Mouse (Mus musculus): Measurements from ENCODE around the gene Ghsr.
"Not testable (repeated sequence)": the region's sequence is repeated elsewhere in the genome, so short reads cannot be mapped to it uniquely, and the experiment has no call there.

Ghsr gene

GRCm38 (mm10) chr3:27371276-27371621 lies at the start of gene Ghsr:
Gene Ghsr, plus strand, starts transcription at chr3:27371351.
- DNase-seq, result no peak

- no peak for DNase-seq
Observed at GRCm38 (mm10) chr3:27322591-27322990, 48.6 kb upstream of the Ghsr start.

GRCm38 (mm10) chr3:27323551-27323950 lies 47.6 kb upstream of the Ghsr start:
- no peak for DNase-seq

- DNase-seq, result no peak
Observed at GRCm38 (mm10) chr3:27326633-27327191, 44.4 kb upstream of the Ghsr start.

DNA sequence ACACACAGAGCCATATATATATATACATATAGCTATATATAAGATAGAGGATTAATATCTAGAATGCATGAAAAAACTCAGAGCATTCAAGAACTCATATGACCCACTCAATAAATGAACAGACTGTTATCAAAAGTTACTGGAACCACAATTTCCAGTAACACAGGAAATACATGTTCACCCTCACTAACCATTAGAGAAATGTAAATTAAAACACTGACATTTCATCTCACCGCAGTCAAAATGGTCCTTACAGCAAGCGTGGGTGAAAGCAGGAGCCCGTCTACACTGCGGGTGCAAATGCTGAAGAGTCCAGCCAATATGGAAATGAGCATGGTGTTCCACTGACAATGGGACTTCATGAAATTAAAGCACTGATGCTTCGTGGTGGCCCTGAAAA lies 40.4 kb upstream of the Ghsr start:
- no peak for DNase-seq

DNA sequence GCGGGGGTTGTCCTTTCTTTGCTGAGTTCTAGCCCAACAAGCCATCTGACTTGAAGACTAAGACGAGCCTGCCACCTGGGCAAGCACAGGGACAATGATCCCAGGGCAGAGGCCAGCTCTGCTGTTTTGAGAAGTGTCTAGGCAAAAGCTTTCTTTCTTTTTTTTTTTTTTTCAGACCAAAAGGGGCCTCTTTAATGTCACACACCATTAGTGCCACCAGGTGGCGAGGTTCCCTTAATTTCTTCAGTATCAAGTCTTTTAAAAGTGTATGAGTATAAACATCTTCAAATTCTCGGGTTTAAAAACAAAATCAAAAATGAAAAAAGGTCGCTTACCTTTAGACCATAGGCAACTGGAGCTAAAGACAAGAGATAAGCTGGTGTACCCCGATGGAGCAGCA lies 32.7 kb upstream of the Ghsr start:
- DNase-seq, result peak; percentile 23

- DNase-seq, result no peak
Observed at GRCm38 (mm10) chr3:27338887-27339286, 32.3 kb upstream of the Ghsr start.

GRCm38 (mm10) chr3:27340757-27341156 lies 30.4 kb upstream of the Ghsr start:
- no peak for DNase-seq

DNA sequence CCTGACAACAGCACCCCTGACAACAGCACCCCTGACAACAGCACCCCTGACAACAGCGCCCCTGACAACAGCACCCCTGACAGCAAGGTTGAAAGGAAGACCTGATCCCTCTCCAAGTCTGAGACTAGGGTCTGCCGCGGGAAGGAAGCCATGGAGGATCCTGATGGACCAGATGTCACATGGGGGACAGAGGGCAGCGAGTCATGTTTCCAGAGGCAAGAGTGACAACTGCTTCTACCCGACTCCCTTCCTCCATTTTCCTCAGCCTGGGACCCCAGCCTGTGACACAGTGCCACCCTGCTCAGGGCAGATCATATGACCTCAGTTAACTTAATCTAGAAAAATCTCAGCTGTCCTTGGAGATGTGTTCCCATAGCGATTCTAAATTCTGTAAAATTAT lies 28.7 kb upstream of the Ghsr start:
- DNase-seq, result no peak

DNA sequence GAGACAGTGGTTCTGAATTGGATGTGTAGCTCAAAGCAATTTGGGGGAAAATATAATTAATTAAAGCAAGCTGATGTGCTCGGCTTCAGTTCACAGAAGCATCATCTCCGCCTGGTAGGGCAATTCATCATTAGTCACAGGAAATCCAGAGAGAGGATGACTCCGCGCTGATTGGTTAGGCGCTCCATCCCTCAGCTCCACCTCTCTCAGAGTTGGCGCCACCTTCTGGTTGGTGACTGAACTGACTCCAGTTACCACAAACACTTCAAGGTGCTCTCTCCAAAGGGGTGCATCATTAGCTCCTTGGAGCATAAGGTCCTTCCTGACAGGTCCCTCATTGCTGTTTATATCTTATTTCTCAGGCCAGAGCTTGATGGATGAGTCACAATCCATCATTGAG lies 25.6 kb upstream of the Ghsr start:
- peak; percentile 47 for DNase-seq

- no peak for DNase-seq
Observed at GRCm38 (mm10) chr3:27348462-27348861, 22.7 kb upstream of the Ghsr start.

DNA sequence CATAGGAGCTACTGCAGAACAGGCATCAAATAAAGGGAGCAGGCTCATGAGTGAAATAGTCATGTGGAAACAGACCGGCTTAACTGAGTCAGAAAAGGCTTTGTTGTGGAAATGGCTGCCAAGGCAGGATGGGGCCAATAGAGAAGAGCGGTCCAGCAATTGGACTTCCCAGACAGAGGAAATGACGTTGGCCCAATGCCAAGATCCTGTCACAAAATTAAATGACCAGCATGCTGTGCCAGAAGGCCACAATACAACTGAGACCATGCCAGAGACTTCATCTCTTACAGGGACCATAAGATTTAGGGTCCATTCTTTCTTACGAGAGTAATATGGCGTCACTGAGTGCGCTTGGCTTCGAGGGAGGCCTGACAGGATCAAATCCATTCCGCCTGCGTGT lies 20.0 kb upstream of the Ghsr start:
- peak; percentile 19 for DNase-seq

DNA sequence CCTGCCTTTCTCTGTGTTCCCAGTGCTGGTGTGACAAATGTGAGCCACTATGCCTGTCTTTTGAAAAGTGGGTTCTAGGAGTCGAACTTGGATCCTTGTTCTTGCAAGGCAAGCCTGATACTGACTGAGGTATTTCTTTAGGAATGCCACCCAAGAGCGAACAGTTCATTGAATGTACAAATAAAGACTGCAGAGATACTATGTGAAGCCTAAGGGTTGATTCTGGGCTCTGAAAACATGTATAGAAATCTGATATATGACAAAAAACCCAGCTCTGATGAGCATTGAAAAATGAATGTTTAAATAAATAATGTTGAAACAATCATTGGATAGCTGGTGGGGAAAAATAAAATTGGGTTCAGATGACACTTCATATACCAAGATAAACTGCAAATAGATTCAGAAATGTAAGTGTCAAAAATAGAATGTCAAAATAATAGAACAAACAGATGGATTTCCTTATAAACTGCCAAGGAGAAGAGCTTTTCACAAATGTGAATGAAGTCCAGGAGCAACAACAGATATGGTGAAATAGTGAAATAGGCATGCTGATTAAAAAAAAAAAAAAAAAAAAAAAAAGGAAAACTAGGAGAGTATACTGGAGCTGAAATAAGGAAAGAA lies 11.9 kb upstream of the Ghsr start:
- DNase-seq, result no peak

DNA sequence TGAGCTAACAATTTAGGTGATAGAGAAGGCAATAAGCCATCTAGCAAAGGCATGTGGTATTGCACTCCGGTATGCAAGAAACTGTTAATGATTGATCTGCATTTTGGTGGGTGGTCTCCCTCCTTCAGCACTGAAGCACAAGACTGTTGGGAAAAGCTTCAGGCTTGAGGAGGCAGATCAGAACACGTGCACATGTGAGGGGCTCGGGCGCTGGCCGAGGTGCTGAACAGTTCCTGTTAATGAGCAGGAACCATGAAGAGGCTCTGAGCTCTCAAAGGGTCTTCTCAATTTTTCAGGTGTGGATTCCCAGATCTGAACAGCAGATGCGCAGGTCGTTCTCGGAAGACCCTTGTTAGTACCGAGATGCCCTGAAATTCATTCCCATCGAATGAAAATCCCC lies 1.0 kb upstream of the Ghsr start:
- DNase-seq, result peak; percentile 46

DNA sequence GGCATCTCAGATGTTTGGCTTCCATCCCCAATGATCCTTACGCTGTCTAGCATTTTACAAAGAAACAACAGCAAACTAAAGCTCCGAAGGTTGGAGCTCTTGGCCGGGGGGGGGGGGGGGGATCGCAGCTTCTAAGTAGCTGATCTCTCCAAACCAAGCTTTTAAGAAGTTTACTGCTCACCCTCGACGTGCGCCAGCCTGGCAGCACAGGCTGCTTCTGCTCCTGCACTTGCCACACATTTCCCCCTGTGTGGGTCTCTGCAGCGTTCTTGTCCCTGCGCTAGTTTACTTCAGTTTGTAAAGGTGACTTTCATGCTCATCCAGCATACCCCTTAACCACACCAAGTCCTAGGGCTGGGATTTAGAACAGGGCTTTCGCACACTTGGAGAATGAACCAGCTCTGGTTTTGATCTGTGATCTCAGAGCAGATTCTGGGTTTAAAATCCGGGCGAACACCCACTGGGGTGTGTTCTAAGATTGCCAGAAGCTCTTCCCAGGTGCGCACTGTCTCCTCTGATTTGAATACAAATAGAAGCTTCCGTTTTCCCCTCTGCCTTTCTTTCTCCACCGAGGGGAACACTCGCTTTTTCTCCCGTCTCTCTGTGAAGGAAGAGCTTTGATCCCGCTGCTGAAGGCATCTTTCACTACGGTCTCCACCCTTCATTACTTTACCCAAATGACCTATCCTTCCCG lies 422 bp upstream of the Ghsr start:
- DNase-seq, result no peak

GRCm38 (mm10) chr3:27371725-27372650 lies 837 bp downstream of the Ghsr start:
- DNase-seq, result no peak

DNA sequence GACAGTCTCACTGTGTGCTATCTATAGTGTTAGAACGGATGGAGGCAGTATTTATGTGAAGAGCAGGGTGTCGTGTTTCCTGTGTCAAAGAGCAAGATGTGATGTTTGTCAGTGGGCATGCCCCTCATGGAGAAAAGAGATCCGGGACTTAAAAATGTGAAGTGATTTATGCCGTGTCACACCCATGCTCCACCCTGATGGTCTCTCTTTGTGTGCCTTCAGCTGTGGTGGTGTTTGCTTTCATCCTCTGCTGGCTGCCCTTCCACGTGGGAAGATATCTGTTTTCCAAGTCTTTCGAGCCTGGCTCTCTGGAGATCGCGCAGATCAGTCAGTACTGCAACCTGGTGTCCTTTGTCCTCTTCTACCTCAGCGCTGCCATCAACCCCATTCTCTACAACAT lies 3.2 kb downstream of the Ghsr start:
- DNase-seq, result no peak

GRCm38 (mm10) chr3:27377935-27378334 lies 6.8 kb downstream of the Ghsr start:
- DNase-seq, result no peak

DNA sequence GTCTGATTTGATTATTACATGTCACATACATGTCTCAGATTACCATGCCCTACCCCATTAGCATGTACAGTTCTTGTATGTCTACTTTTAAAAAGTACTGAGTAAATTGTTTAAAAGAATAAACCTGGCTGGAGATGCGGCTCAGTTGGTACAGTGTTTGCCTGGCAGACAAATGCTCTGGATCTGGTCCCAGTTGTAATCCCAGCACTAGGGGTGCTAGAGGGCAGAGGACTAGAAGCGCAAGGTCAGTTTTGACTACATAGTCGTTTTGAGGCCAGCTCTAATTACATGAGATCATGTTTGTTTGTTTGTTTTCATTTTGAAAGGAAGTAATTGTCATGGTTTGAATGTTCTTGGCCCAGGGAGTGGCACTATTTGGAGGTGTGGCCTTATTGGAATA lies 13.7 kb downstream of the Ghsr start:
- DNase-seq, result no peak

DNA sequence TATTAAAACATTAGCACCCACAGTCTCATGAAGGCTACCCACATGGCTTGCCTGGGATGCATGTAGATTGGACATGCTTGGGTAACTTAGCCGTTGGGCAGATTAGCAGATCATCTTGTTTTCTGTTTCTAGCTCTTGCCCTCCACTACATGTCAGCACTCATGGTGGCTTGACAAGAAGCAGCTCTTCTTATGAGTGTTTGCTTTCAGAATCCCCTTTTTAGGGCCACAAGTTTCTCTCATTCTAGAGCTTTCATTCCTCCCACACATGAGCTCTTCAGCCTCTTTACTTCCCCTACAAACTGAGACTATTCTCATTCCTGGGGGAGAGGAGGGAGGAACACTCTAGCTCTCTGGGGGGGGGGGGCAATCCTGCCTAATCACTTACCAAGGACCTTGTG lies 18.8 kb downstream of the Ghsr start:
- no peak for DNase-seq

GRCm38 (mm10) chr3:27400996-27401395 lies 29.8 kb downstream of the Ghsr start:
- DNase-seq, result not testable (repeated sequence)

DNA sequence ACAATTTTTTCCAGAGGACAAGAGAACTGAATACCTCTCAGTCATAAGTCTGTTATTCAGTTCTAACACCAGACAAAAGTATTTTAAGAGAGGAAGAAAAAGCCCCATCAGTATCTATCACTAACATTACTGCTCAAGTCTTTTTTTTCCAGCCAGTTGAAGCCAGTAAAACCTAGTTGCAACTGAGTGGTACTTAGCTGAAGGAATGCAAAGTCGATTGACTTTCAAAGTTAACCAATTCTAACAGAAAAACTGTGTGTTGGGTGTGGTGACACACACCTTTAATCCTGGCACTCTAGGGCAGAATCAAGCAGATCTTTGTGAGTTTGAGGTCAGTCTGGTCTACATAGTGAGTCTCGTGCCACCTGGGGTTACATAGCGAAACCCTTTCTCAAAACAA lies 35.3 kb downstream of the Ghsr start:
- DNase-seq, result no peak

GRCm38 (mm10) chr3:27408564-27408963 lies 37.4 kb downstream of the Ghsr start:
- no peak for DNase-seq

GRCm38 (mm10) chr3:27411286-27411685 lies 40.1 kb downstream of the Ghsr start:
- no peak for DNase-seq

Data from liver (tissue).